Mouse (Mus musculus): ENCODE results near the gene G6pc3.
"Not testable (repeated sequence)": the region's sequence is repeated elsewhere in the genome, so short reads cannot be mapped to it uniquely, and the experiment has no call there.

The G6pc3 gene

GRCm38 (mm10) chr11:102189461-102190436 is at the start of gene G6pc3:
Gene G6pc3, plus strand, starts transcription at chr11:102189620.
- peak; percentile 85 for DNase-seq

- peak; percentile 47 for DNase-seq
Observed at GRCm38 (mm10) chr11:102140508-102140907, 48.9 kb upstream of the G6pc3 start.

DNA sequence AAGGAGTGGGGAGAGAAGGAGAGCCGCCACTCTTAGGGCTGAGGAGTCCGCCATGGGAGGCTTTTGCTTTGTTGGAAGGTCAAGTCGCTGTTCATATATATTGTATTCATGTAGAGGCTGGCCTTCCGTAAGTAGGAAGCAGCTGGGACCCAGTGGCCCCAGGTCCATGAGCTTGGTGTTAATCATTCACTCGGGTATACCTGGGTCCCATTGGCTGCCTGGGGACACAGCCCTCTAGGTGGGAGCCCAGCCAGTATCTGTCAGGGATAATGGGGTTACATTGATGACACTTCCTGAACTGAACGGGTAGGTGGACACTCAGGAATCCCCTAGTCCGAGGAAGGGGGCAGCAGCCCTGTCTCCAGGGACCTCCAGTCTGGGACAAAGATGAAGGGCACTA is 47.1 kb upstream of the G6pc3 start:
- no peak for DNase-seq

- no peak for DNase-seq
Observed at GRCm38 (mm10) chr11:102144957-102145470, 44.4 kb upstream of the G6pc3 start.

DNA sequence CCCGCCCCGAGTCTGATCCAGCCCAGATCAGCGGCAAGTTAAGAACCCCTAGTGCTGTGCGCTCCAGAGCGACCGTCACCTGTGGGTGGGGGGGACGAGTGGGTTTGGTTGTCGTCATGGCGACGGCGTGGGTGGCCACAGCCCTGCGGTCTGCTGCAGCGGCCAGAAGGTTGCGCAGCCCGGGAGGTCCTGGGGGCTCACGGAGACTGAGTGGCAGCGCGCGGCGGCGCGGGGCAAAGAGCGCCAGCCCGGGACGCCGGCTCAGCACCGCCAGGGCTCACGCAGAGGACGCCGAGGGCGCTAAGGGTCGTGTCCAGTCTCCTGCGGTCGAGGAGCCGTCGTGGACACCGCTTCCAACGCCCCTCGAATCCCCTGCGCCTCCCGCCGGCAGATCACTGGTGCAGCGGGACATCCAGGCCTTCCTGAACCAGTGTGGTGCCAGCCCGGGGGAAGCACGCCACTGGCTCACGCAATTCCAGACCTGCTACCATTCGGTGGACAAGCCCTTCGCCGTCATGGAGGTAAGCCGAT is 43.9 kb upstream of the G6pc3 start, which contains the start of gene Nags:
Nags (plus strand) TSS at position 43 of the 531 bp plus-strand sequence.
- DNase-seq: no peak

- no peak for DNase-seq
Observed at GRCm38 (mm10) chr11:102146005-102146404, 43.4 kb upstream of the G6pc3 start.

- DNase-seq: no peak
Observed at GRCm38 (mm10) chr11:102146531-102146930, 42.9 kb upstream of the G6pc3 start.

GRCm38 (mm10) chr11:102147213-102147989 is 42.0 kb upstream of the G6pc3 start:
- no peak for DNase-seq

DNA sequence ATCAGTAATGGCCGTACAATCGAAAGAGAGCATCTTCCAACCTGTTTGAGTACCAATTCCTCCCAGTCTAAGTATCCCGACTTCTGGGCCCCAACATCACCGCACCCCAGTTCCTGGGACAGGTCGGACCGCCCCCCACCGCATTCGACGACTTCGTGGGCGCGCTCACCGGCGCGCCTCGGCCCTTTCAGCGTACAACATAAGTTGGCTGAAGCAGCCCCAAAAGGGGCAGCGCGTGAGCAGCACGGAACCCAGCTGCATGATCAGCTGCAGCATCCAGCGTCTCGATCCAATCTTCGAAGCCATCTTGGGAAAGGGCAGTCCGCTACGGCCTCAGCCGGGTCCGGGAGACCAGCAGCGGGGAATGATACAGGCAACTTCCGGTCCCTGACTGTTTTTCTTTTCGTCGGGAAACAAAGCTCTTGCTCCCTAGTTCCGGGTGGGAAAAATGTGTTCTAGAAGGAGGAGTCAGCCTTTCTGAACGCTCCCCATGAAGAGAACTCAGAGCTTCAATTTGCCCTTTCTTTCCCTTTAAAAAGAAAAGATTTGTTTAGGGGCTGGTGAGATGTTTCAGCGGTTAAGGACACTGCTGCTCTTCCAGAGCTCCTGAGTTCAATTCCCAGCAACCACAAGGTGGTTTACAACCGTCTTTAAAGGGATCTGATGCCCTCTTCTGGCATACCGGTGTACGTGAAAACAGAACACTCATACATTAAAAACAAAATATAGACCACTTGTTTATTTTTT is 33.2 kb upstream of the G6pc3 start, which contains the start of gene Tmem101:
Tmem101 (minus strand) TSS at position 366 of the 747 bp plus-strand sequence.
- peak; percentile 85 for DNase-seq

GRCm38 (mm10) chr11:102156786-102157089 is 32.7 kb upstream of the G6pc3 start:
- DNase-seq: no peak

GRCm38 (mm10) chr11:102158024-102158423 is 31.4 kb upstream of the G6pc3 start:
- DNase-seq: not testable (repeated sequence)

DNA sequence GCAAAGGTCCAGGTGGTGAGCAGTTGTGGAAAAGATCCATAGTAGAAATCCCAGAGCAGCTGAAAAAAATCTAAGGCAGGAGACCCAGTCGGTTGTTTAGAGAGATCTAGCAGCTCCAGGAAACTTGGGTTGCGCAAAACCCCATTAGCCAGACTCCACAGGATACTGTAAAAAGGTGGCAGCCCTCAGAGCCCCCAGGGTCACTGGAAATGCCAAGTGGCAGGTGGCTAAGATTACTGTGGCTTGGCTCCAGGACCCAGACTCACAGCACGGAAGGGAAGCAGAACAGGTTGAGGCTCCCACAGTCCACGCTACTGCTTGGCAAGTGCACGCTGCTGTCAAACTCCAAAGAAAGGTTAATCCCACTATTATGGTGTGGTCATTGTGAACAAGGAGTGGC is 29.6 kb upstream of the G6pc3 start:
- peak; percentile 66 for DNase-seq

GRCm38 (mm10) chr11:102165971-102166722 is 23.3 kb upstream of the G6pc3 start:
- peak; percentile 54 for DNase-seq

DNA sequence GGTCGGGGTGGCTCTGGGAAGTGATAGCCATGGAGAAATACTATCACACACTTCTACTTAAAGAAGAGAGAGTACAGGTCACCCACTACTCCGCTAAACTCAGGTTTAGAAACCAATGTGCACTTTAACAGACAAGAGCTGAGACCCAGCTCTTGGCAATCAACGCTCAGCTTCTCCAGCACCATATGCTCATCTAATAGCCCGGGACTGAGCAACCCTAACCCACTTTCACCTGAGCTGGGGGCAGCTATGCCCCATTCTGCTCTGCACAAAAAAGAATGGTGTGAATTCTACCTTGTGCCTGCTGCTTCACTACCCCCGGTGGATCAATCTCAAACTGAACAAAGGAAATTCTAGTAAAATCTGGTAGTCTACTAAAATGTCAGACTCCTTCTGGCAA is 21.9 kb upstream of the G6pc3 start:
- DNase-seq: no peak

DNA sequence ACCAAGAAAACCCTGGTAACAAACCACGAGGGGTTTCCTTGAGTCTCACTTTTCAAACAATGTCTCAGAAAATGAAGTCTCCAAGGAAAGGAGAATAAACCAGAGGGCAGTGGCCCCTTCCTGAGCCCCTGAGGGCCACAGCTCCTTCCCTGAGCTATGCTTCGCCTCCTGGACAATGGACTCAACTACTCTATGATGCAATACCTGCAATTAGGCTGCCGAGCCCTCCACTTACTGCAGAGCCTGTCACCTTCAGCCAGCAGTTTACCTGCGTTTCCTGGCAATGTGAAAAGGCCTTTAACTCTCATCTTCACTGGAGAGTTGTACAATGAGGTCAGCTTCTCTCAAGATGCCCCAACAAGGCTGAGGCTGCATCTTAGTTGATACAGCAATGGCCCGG is 20.7 kb upstream of the G6pc3 start:
- no peak for DNase-seq

GRCm38 (mm10) chr11:102179836-102180235 is 9.6 kb upstream of the G6pc3 start:
- DNase-seq: no peak

DNA sequence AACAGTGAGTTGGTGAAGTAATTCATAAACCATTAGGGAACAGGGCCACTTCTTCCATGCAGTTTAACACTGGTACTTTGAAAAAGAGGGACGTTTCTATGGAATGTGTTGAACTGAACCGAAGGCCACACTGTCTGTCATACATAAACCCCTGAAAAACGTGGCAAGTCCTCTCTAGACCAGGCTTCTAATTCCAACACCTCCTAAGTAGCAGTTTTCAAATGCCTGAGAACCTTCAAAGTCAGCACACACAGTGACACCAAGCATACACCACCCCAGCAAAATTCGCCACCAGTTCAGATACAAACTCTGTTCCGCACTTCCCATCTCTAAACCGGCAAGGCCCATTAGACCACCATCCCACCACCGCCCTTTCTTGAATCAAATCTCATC is 5.2 kb upstream of the G6pc3 start:
- no peak for DNase-seq

GRCm38 (mm10) chr11:102184646-102185495 is 4.5 kb upstream of the G6pc3 start, which contains the start of gene Lsm12:
Gene Lsm12, minus strand, starts transcription at chr11:102185296.
- peak; percentile 94 for DNase-seq

DNA sequence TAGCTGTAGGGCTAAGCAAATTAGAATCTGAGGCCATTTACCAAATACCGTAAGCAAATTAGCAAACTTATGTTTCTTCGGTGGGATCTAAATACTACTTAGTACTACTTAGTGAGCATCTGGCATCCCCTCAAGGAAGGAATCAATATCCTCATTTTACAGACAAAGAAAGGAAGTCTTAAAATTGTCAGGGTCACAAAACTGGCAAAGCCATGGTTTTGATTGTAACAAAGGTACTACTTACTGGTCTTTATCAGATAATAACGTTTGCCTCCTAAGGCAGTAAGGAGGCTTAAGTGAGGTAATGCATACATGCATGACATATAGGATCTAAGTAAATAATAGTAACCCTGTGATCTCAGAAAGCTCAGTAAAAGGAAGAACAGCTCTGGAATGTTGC is 3.7 kb upstream of the G6pc3 start:
- no peak for DNase-seq

DNA sequence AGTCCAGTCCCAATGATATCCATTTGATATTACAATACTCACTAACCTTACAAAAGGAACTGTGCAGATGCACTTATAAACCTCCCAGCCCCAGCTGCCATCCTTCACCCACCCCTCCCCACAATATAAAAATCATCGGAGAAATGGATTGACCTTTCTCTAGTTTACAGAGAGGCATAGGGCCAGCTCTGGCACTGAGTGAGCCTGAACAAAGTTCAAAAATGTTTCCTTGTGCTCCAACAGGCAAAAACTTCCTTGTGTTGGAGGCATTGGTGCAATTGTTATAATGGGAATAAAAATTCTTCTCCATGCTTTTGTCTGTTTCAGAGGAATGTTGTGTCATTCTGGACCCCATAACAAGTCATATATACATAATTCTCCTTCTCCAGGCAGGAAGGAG is 3.2 kb upstream of the G6pc3 start:
- no peak for DNase-seq

DNA sequence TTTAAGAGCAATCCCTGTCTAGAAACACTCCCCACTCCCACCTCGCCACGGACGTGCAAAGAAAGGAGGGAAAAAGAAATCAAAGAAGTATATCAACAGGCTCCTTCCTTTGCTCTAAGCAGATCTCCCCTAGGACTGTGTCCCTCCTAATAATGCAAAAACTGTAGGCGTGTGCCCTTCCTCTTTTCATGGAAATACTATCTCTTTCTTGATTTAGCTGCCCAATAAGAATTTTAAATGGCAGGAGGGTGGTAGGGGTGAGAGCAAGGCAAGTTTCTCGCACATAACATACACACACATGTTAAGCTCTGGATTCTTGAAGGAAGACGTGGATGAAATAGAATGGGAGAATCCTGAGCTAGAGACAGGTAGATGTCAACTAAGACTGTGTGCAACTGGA is 440 bp upstream of the G6pc3 start:
- DNase-seq: no peak
